8 mouse cellular contexts compared by ENCODE assay signal in the genomic region with DNA sequence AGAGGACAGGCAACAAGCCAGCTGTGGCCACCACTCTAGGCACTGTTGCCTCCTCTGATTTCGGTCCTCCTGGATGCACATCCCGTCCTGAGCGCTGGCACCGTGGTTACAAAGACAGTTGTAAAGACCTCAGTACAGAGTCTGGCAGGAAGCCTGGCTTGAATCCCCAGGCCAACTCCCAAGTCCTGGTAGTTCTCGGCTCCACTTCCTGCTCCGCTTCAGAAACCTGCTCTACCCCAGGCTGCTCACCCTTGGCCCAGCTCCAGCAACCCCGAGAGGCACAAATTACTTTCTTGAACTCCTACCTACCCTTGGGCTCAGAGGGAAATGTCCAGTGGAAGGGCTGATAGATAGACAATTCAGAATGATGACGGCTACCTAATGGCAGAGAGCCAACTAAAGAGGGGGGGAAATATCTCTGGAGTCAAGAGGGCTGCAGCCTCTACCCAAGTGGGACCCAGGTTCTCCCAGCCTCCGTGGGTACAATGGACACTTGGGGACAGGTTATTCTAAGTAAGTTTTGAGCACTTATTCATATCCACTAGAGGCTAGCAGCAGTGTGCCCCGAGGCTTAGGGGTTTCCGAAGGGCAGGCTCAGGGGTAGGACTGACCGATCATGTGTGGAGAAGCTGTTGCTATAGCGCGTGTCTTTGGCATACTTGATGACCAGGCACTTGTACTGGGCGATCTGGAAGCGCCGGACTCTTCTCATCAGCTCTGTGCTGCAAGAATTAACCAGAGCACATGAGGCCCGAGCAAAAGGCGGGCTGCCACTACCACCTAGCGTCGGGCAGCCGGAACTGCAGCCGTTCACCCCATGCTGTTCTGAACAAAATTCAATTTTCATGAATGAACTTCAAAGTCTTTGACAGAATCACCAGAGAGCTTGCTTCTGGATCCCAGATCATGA. TPM values are rescaled to one million over a fixed set of nuclear protein-coding genes. Genes with fewer than 3 reads are reported as not detected.
DNase-seq lines count a peak whose midpoint lies in the region; ATAC-seq and TF ChIP-seq lines count a peak whose summit lies in the region.

No protein-coding gene starts in this region.

- no peaks in the 10 kb centered on the region for H3K9me3 ChIP-seq in CH12.LX (replicated peaks; ENCODE audit: low read length)
- H3K9me3 ChIP-seq in forebrain, embryonic 11.5 days (ENCODE audit: control insufficient read depth, low read length) = no peaks in the 10 kb centered on the region
- H3K9me3 ChIP-seq in heart, postnatal 0 days (replicated peaks; ENCODE audit: control insufficient read depth, low read length) = no peaks in the 10 kb centered on the region
- no peaks in the 10 kb centered on the region for H3K9me3 ChIP-seq in liver, postnatal 0 days (ENCODE audit: low read length)
- H3K9me3 ChIP-seq in neural tube, embryonic 14.5 days (ENCODE audit: control insufficient read depth, low read length) = no peaks in the 10 kb centered on the region

- no peak for TF ChIP-seq EP300 in CH12.LX (IDR thresholded peaks at IDR 0.05; ENCODE audit: low read length)
- peak; percentile 57; the same call in 1 of the 2 replicates for TF ChIP-seq EP300 in heart, postnatal 0 days (IDR thresholded peaks at IDR 0.05; ENCODE audit: low read depth)
- TF ChIP-seq EP300 in liver, postnatal 0 days (IDR thresholded peaks at IDR 0.05; ENCODE audit: low read depth) = no peak; the same call in 1 of the 2 replicates

- peak; percentile 88 for TF ChIP-seq RAD21 in CH12.LX (IDR thresholded peaks at IDR 0.05; ENCODE audit: low read depth, low read length)

- peaks cover 10 to 57% of the 10 kb centered on the region in 2 experiments for H3K4me1 ChIP-seq in CH12.LX (ENCODE audit: control insufficient read depth in 1 of 2, insufficient read depth in 2 of 2)
- peaks cover 14% of the 10 kb centered on the region for H3K4me1 ChIP-seq in forebrain, embryonic 11.5 days (replicated peaks; ENCODE audit: control insufficient read depth, insufficient read depth, low read length)
- H3K4me1 ChIP-seq in heart, postnatal 0 days (ENCODE audit: control insufficient read depth, insufficient read depth) = peaks cover 69% of the 10 kb centered on the region
- H3K4me1 ChIP-seq in liver, postnatal 0 days (ENCODE audit: insufficient read depth) = peaks cover 54% of the 10 kb centered on the region
- H3K4me1 ChIP-seq in neural tube, embryonic 14.5 days (ENCODE audit: control insufficient read depth, insufficient read depth, low read length) = peaks cover 21% of the 10 kb centered on the region

- peak; percentile 64; the same call in 1 of the 2 replicates for ATAC-seq in forebrain, embryonic 11.5 days (replicated peaks; ENCODE audit: low FRiP score)
- ATAC-seq in heart, postnatal 0 days (ENCODE audit: insufficient read depth, low read depth) = peak; percentile 69
- ATAC-seq in liver, postnatal 0 days = peak; percentile 44
- ATAC-seq in neural tube, embryonic 14.5 days (ENCODE audit: low read depth) = peak; percentile 76

- H3K27me3 ChIP-seq in CH12.LX (replicated peaks) = no peaks in the 10 kb centered on the region
- no peaks in the 10 kb centered on the region for H3K27me3 ChIP-seq in forebrain, embryonic 11.5 days (ENCODE audit: control insufficient read depth, insufficient read depth, low read length)
- H3K27me3 ChIP-seq in heart, postnatal 0 days (ENCODE audit: control insufficient read depth, insufficient read depth, low read length) = no peaks in the 10 kb centered on the region
- no peaks in the 10 kb centered on the region for H3K27me3 ChIP-seq in liver, postnatal 0 days (ENCODE audit: insufficient read depth, low read length)
- no peaks in the 10 kb centered on the region for H3K27me3 ChIP-seq in neural tube, embryonic 14.5 days (ENCODE audit: control insufficient read depth, insufficient read depth, low read length)

- H3K4me3 ChIP-seq in CH12.LX (replicated peaks in 1 of 3; ENCODE audit: low read depth in 2 of 3, low read length in 2 of 3, poor library complexity in 1 of 3) = peak overlapping the region; percentile 64 to 77 (median 65)
- H3K4me3 ChIP-seq in forebrain, embryonic 11.5 days (ENCODE audit: low read depth, low read length) = peak overlapping the region; percentile 45
- peak overlapping the region; percentile 48 for H3K4me3 ChIP-seq in heart, postnatal 0 days (ENCODE audit: low read depth, low read length)
- peak overlapping the region; percentile 79 for H3K4me3 ChIP-seq in liver, postnatal 0 days (ENCODE audit: low read depth, low read length)
- no peak overlapping the region for H3K4me3 ChIP-seq in neural tube, embryonic 14.5 days (ENCODE audit: low read depth, low read length)

- peak overlapping the region; percentile 89 for H3K4me2 ChIP-seq in CH12.LX (ENCODE audit: insufficient read depth, low read depth, poor library complexity, severe bottlenecking)
- H3K4me2 ChIP-seq in forebrain, embryonic 11.5 days (ENCODE audit: low read depth, low read length, severe bottlenecking) = peak overlapping the region; percentile 64
- H3K4me2 ChIP-seq in heart, postnatal 0 days (ENCODE audit: low read depth, low read length) = peak overlapping the region; percentile 74
- H3K4me2 ChIP-seq in liver, postnatal 0 days (ENCODE audit: low read depth, low read length) = peak overlapping the region; percentile 94
- peak overlapping the region; percentile 67; the same call in 1 of the 2 replicates for H3K4me2 ChIP-seq in neural tube, embryonic 14.5 days (ENCODE audit: low read depth, low read length)

- peak; percentile 80 for DNase-seq in CH12.LX (ENCODE audit: extremely low read depth)
- peak; percentile 79 for DNase-seq in c-Kit-positive CD71-positive TER-119-positive erythroid progenitor cells, embryonic 14.5 days (ENCODE audit: low spot score)
- peak; percentile 92 for DNase-seq in forebrain, embryonic 11.5 days (ENCODE audit: low spot score)
- peak; percentile 75 for DNase-seq in heart, postnatal 0 days (ENCODE audit: low spot score)
- peak; percentile 86 for DNase-seq in layer of hippocampus, adult 11-12 months (ENCODE audit: low spot score)
- peak; percentile 90 for DNase-seq in liver, postnatal 0 days
- peak; percentile 87 for DNase-seq in testis, postnatal 10 days (ENCODE audit: low spot score)

- peak overlapping the region; percentile 65 for H3K9ac ChIP-seq in CH12.LX (ENCODE audit: insufficient read depth, low read depth)
- H3K9ac ChIP-seq in forebrain, embryonic 11.5 days (ENCODE audit: low read length) = peak overlapping the region; percentile 79
- H3K9ac ChIP-seq in heart, postnatal 0 days (replicated peaks; ENCODE audit: low read depth, low read length) = 0 out of 2 replicates have a peak overlapping the region, but pooled peaks have one; percentile 1
- peak overlapping the region; percentile 91 for H3K9ac ChIP-seq in liver, postnatal 0 days (replicated peaks)
- no peak overlapping the region for H3K9ac ChIP-seq in neural tube, embryonic 14.5 days (replicated peaks; ENCODE audit: low read depth, low read length)

- dilution Hi-C loops in CH12.LX (cut with MboI; ENCODE audit: extremely low pct_ligation_motif_present, extremely low pct_unique_long_range_greater_than_20kb, low sequenced_read_pairs) = no loop called here

- H3K36me3 ChIP-seq in CH12.LX (replicated peaks in 1 of 2; ENCODE audit: control insufficient read depth in 1 of 2, insufficient read depth in 1 of 2, low read length in 1 of 2) = peaks cover 40 to 54% of the 10 kb centered on the region in 2 experiments
- H3K36me3 ChIP-seq in forebrain, embryonic 11.5 days (ENCODE audit: control insufficient read depth, insufficient read depth, low read length) = peaks cover 7% of the 10 kb centered on the region; the same call in 1 of the 2 replicates
- peaks cover 24% of the 10 kb centered on the region; the same call in 1 of the 2 replicates for H3K36me3 ChIP-seq in heart, postnatal 0 days (replicated peaks; ENCODE audit: control insufficient read depth, insufficient read depth, low read length)
- peaks cover 45% of the 10 kb centered on the region for H3K36me3 ChIP-seq in liver, postnatal 0 days (replicated peaks; ENCODE audit: insufficient read depth, low read length)
- H3K36me3 ChIP-seq in neural tube, embryonic 14.5 days (ENCODE audit: control insufficient read depth, insufficient read depth, low read length) = no peaks in the 10 kb centered on the region

- peak; percentile 81 to 93 for TF ChIP-seq CTCF in CH12.LX (conservative IDR thresholded peaks at IDR 0.05 in 1 of 2, IDR thresholded peaks at IDR 0.05 in 1 of 2; ENCODE audit: low read depth in 2 of 2, low read length in 2 of 2)
- peak; percentile 94 for TF ChIP-seq CTCF in heart, postnatal 0 days (IDR thresholded peaks at IDR 0.05; ENCODE audit: low read depth)
- peak; percentile 97 for TF ChIP-seq CTCF in liver, postnatal 0 days (IDR thresholded peaks at IDR 0.05; ENCODE audit: low read depth)

- 28% methylated on average over 23 of the region's 23 CpGs for WGBS in forebrain, embryonic 11.5 days
- 2% methylated on average over 23 of the region's 23 CpGs for WGBS in heart, postnatal 0 days
- 21% methylated on average over 23 of the region's 23 CpGs for WGBS in liver, postnatal 0 days (ENCODE audit: insufficient replicate concordance)
- WGBS in neural tube, embryonic 14.5 days = 20% methylated on average over 23 of the region's 23 CpGs

- TF ChIP-seq POLR2A in CH12.LX (IDR thresholded peaks at IDR 0.05; ENCODE audit: low read depth, low read length) = peak; percentile 38; the same call in 1 of the 2 replicates

- in situ Hi-C loops in CH12.LX (cut with MboI; ENCODE audit: low pct_ligation_motif_present, low pct_unique_long_range_greater_than_20kb, low sequenced_read_pairs) = loop anchor here (10.0 kb wide), 2 partner anchors 110 to 350 kb away; no protein-coding TSS in a partner anchor

- peak overlapping the region; percentile 23; the same call in 1 of the 2 replicates for H3K27ac ChIP-seq in CH12.LX (ENCODE audit: insufficient read depth, low read depth)
- peak overlapping the region; percentile 82; the same call in 1 of the 2 replicates for H3K27ac ChIP-seq in forebrain, embryonic 11.5 days (ENCODE audit: low read depth, low read length)
- H3K27ac ChIP-seq in heart, postnatal 0 days (ENCODE audit: low read depth) = peak overlapping the region; percentile 84
- H3K27ac ChIP-seq in liver, postnatal 0 days (ENCODE audit: low read depth) = peak overlapping the region; percentile 98
- no peak overlapping the region for H3K27ac ChIP-seq in neural tube, embryonic 14.5 days (ENCODE audit: low read depth, low read length)

- peaks cover 51% of the 10 kb centered on the region for H3K79me2 ChIP-seq in CH12.LX (replicated peaks; ENCODE audit: control insufficient read depth, extremely low read depth, insufficient read depth, poor library complexity, severe bottlenecking)

RNA-seq across cellular contexts. Expression of a gene that starts 1.4 kb away (rescaled TPM):
- total RNA-seq in CH12.LX (2012; rRNA removed) (6.8 and 7.3 TPM in 2 replicates), CH12.LX (2014; rRNA removed) (5.0 and 5.7 TPM in 2 replicates)
- 7.1 and 7.5 TPM in 2 replicates for polyA plus RNA-seq in CH12.LX (2012; ENCODE audit: insufficient read length, low read depth)
- 6.0 and 6.8 TPM in 2 replicates for polyA plus RNA-seq in forebrain, embryonic 11.5 days (2014; fragmentation: Nextera tagmentation; extraction: Ambion mirVana)
- total RNA-seq in heart, postnatal 0 days (2014; rRNA removed; ENCODE audit: low replicate concordance) = 14.5 and 17.6 TPM in 2 replicates
- 13.1 and 16.5 TPM in 2 replicates for polyA plus RNA-seq in heart, postnatal 0 days (2015; fragmentation: Nextera tagmentation; extraction: Ambion mirVana)
- polyA plus RNA-seq in liver, postnatal 0 days (2015; fragmentation: Nextera tagmentation; extraction: Ambion mirVana) = 32.9 and 34.4 TPM in 2 replicates
- 5.0 and 6.9 TPM in 2 replicates for polyA plus RNA-seq in neural tube, embryonic 14.5 days (2014; fragmentation: Nextera tagmentation; extraction: Ambion mirVana)

RNA-seq across cellular contexts. Expression of a gene that starts 1.6 kb away (rescaled TPM):
- 235 and 236 TPM in 2 replicates for total RNA-seq in CH12.LX (2012; rRNA removed)
- 146 and 149 TPM in 2 replicates for total RNA-seq in CH12.LX (2014; rRNA removed)
- polyA plus RNA-seq in CH12.LX (2012; ENCODE audit: insufficient read length, low read depth) = 158 and 179 TPM in 2 replicates
- polyA plus RNA-seq in forebrain, embryonic 11.5 days (2014; fragmentation: Nextera tagmentation; extraction: Ambion mirVana) = 118 and 124 TPM in 2 replicates
- total RNA-seq in heart, postnatal 0 days (2014; rRNA removed; ENCODE audit: low replicate concordance) = 103 and 117 TPM in 2 replicates
- 41.4 and 44.0 TPM in 2 replicates for polyA plus RNA-seq in heart, postnatal 0 days (2015; fragmentation: Nextera tagmentation; extraction: Ambion mirVana)
- polyA plus RNA-seq in liver, postnatal 0 days (2015; fragmentation: Nextera tagmentation; extraction: Ambion mirVana) = 96.8 and 101 TPM in 2 replicates
- polyA plus RNA-seq in neural tube, embryonic 14.5 days (2014; fragmentation: Nextera tagmentation; extraction: Ambion mirVana) = 6.8 and 12.0 TPM in 2 replicates

RNA-seq across cellular contexts. Expression of a gene that starts 14.8 kb away (rescaled TPM):
- total RNA-seq in CH12.LX (2012; rRNA removed) (0.59 and 1.0 TPM in 2 replicates), CH12.LX (2014; rRNA removed) (0.50 TPM in 1 of 2 replicates, not detected in the other)
- polyA plus RNA-seq in CH12.LX (2012; ENCODE audit: insufficient read length, low read depth) = 0.80 and 1.6 TPM in 2 replicates
- 0.55 and 0.87 TPM in 2 replicates for polyA plus RNA-seq in forebrain, embryonic 11.5 days (2014; fragmentation: Nextera tagmentation; extraction: Ambion mirVana)
- total RNA-seq in heart, postnatal 0 days (2014; rRNA removed; ENCODE audit: low replicate concordance) = 2.6 TPM in 1 of 2 replicates, not detected in the other
- polyA plus RNA-seq in heart, postnatal 0 days (2015; fragmentation: Nextera tagmentation; extraction: Ambion mirVana) = 0.52 and 0.68 TPM in 2 replicates
- polyA plus RNA-seq in liver, postnatal 0 days (2015; fragmentation: Nextera tagmentation; extraction: Ambion mirVana) = 0.33 and 0.48 TPM in 2 replicates
- 0.68 and 1.2 TPM in 2 replicates for polyA plus RNA-seq in neural tube, embryonic 14.5 days (2014; fragmentation: Nextera tagmentation; extraction: Ambion mirVana)

RNA-seq across cellular contexts. Expression of a gene that starts 14.8 kb away (rescaled TPM):
- total RNA-seq in CH12.LX (2012; rRNA removed) = 362 and 409 TPM in 2 replicates
- total RNA-seq in CH12.LX (2014; rRNA removed) = 395 and 553 TPM in 2 replicates
- 513 and 654 TPM in 2 replicates for polyA plus RNA-seq in CH12.LX (2012; ENCODE audit: insufficient read length, low read depth)
- polyA plus RNA-seq in forebrain, embryonic 11.5 days (2014; fragmentation: Nextera tagmentation; extraction: Ambion mirVana) = 32.7 and 36.6 TPM in 2 replicates
- total RNA-seq in heart, postnatal 0 days (2014; rRNA removed; ENCODE audit: low replicate concordance) = 151 TPM in 2 replicates
- 95.2 and 105 TPM in 2 replicates for polyA plus RNA-seq in heart, postnatal 0 days (2015; fragmentation: Nextera tagmentation; extraction: Ambion mirVana)
- 60.6 and 62.2 TPM in 2 replicates for polyA plus RNA-seq in liver, postnatal 0 days (2015; fragmentation: Nextera tagmentation; extraction: Ambion mirVana)
- polyA plus RNA-seq in neural tube, embryonic 14.5 days (2014; fragmentation: Nextera tagmentation; extraction: Ambion mirVana) = 9.7 and 15.8 TPM in 2 replicates

RNA-seq across cellular contexts. Expression of a gene that starts 24.7 kb away (rescaled TPM):
- total RNA-seq in CH12.LX (2012; rRNA removed) (193 and 237 TPM in 2 replicates), CH12.LX (2014; rRNA removed) (242 and 270 TPM in 2 replicates)
- polyA plus RNA-seq in CH12.LX (2012; ENCODE audit: insufficient read length, low read depth) = 286 and 289 TPM in 2 replicates
- polyA plus RNA-seq in forebrain, embryonic 11.5 days (2014; fragmentation: Nextera tagmentation; extraction: Ambion mirVana) = 355 and 365 TPM in 2 replicates
- total RNA-seq in heart, postnatal 0 days (2014; rRNA removed; ENCODE audit: low replicate concordance) = 36.1 and 56.8 TPM in 2 replicates
- 83.6 and 85.0 TPM in 2 replicates for polyA plus RNA-seq in heart, postnatal 0 days (2015; fragmentation: Nextera tagmentation; extraction: Ambion mirVana)
- polyA plus RNA-seq in liver, postnatal 0 days (2015; fragmentation: Nextera tagmentation; extraction: Ambion mirVana) = 193 and 197 TPM in 2 replicates
- 14.9 and 26.1 TPM in 2 replicates for polyA plus RNA-seq in neural tube, embryonic 14.5 days (2014; fragmentation: Nextera tagmentation; extraction: Ambion mirVana)
